Mouse (Mus musculus): ENCODE data around the gene Gm21985. TPM values are rescaled to one million over a fixed set of nuclear protein-coding genes. Genes with fewer than 3 reads are reported as not detected.

Gene Gm21985
- polyA plus RNA-seq, 1 experiment from 2014 or later, result not detected

DNA sequence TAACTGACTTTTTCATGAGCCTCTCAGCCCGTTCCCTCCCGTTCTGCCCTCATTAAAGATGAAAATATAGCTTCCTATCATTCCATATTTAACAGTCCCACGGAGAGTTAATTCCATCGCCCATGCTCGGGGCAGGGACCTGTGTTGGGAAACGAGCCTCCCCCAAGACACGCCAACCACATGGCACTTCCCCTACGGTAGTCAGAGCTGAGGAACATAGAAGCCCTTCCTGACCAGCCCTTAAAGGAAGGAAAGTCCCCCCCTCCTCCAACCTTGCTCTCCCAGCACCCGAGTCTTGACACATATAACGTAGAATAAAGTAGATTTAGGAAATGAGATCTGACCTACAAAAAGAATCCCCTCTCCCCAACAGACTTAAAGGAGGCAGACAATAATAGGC lies 18.8 kb upstream of the Gm21985 start:
- H3K27me3 ChIP-seq (replicated peaks; ENCODE audit: insufficient read depth, low read length), result no peaks in the 10 kb centered on the region
- H3K9me3 ChIP-seq (ENCODE audit: low read length), result no peaks in the 10 kb centered on the region
- no peak overlapping the region for H3K9ac ChIP-seq (replicated peaks; ENCODE audit: low read depth)
- DNase-seq (ENCODE audit: low spot score), result no peak
- H3K4me3 ChIP-seq (ENCODE audit: low read depth, low read length), result no peak overlapping the region
- H3K27ac ChIP-seq (ENCODE audit: low read length), result no peak overlapping the region
- no peaks in the 10 kb centered on the region for H3K36me3 ChIP-seq (ENCODE audit: insufficient read depth, low read length)
- TF ChIP-seq CTCF (IDR thresholded peaks at IDR 0.05), result no peak
- no peak for TF ChIP-seq EP300 (IDR thresholded peaks at IDR 0.05)
- no peak overlapping the region for H3K4me2 ChIP-seq (replicated peaks; ENCODE audit: low read depth, low read length)
- ATAC-seq, result no peak
- H3K4me1 ChIP-seq (ENCODE audit: insufficient read depth, low read depth, low read length), result no peaks in the 10 kb centered on the region
- 72% methylated on average over 10 of the region's 10 CpGs for WGBS

DNA sequence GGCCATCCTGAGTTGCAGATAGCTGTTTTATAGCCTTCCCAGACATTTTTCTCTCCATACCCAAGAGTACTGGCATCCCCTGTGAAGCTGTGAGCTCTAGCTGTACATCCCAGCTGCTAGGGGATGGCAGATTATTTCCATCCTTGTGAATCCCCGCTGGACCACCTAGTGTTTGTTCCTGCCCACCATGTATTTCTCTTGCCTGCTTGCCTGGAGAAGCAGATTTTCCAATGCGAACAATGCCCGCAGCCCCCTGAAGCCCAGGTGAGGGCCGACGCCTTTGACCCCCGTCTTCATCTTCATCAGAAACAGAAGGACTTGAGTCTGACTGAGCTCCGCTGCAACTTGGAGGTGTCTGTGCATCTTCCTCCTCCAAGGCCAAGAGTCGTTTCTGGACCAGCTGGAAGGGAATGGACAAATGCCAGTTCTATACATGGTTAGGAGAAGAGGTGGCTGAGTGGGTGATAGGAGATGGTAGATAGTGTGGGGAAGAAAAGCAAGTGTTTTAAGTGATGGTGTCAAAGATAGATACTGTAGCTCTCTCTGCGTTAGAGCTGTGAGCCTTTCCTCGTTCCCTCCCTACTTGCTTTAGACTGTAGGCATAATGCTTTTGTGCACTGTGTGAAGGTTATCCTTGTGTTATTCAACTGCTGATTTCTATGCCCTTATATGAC lies 16.2 kb upstream of the Gm21985 start:
- TF ChIP-seq CTCF (IDR thresholded peaks at IDR 0.05) (no peak), EP300 (IDR thresholded peaks at IDR 0.05) (no peak)
- Histone ChIP-seq H3K36me3 (ENCODE audit: insufficient read depth, low read length) (no peaks in the 10 kb centered on the region), H3K27me3 (replicated peaks; ENCODE audit: insufficient read depth, low read length) (no peaks in the 10 kb centered on the region), H3K4me2 (replicated peaks; ENCODE audit: low read depth, low read length) (no peak overlapping the region), H3K4me1 (ENCODE audit: insufficient read depth, low read depth, low read length) (no peaks in the 10 kb centered on the region), H3K9me3 (ENCODE audit: low read length) (no peaks in the 10 kb centered on the region), H3K4me3 (ENCODE audit: low read depth, low read length) (no peak overlapping the region), H3K9ac (replicated peaks; ENCODE audit: low read depth) (no peak overlapping the region), H3K27ac (ENCODE audit: low read length) (no peak overlapping the region)
- no peak for DNase-seq (ENCODE audit: low spot score)
- WGBS, result 88% methylated on average over 10 of the region's 10 CpGs
- ATAC-seq, result no peak

DNA sequence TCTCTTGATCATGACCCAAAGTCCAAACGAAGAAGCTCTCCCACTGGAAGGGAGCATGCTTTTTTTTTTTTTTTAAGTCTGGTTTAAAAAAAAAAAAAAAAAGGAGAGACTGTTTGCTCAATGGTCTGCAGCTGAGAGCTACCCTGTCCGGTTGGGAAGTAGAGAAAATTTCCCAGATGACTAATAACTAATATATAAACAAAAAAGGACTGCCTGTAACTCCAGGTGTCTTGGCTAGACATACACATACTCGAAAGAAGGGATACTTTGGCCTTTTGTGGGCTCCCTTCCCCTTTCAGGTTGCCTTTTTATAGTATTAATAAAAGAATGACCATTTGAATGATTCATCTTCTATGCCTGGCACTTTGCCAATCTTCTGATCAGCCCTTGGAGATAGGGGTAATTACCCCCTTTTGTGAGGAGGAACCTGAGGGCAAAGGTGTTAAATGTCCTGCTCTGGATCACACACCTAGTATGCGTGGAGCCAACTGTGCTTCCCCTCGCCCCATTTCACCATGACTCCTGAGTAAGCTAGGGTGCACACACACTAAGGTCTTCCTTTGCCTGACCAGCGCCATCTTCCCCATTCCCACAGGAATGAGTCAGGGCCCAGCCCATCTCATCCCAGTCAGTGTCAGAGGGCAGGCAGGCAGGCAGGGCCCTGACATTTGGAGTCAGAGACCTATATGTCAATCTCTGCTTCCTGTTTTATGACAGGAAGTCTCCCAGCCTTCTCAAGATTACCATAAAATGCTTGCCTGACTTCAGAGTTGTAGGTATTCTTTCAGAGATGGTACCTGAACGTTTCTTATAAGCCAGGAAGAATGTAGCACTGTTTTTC lies 11.2 kb upstream of the Gm21985 start:
- H3K9me3 ChIP-seq (ENCODE audit: low read length), result no peaks in the 10 kb centered on the region
- ATAC-seq (no peak), DNase-seq (ENCODE audit: low spot score) (no peak)
- no peak overlapping the region for H3K9ac ChIP-seq (replicated peaks; ENCODE audit: low read depth)
- no peak overlapping the region for H3K4me3 ChIP-seq (ENCODE audit: low read depth, low read length)
- TF ChIP-seq CTCF (IDR thresholded peaks at IDR 0.05) (no peak), EP300 (IDR thresholded peaks at IDR 0.05) (no peak)
- 52% methylated on average over 7 of the region's 7 CpGs for WGBS
- H3K36me3 ChIP-seq (ENCODE audit: insufficient read depth, low read length), result no peaks in the 10 kb centered on the region
- no peak overlapping the region for H3K27ac ChIP-seq (ENCODE audit: low read length)
- no peaks in the 10 kb centered on the region for H3K4me1 ChIP-seq (ENCODE audit: insufficient read depth, low read depth, low read length)
- no peaks in the 10 kb centered on the region for H3K27me3 ChIP-seq (replicated peaks; ENCODE audit: insufficient read depth, low read length)
- no peak overlapping the region for H3K4me2 ChIP-seq (replicated peaks; ENCODE audit: low read depth, low read length)

DNA sequence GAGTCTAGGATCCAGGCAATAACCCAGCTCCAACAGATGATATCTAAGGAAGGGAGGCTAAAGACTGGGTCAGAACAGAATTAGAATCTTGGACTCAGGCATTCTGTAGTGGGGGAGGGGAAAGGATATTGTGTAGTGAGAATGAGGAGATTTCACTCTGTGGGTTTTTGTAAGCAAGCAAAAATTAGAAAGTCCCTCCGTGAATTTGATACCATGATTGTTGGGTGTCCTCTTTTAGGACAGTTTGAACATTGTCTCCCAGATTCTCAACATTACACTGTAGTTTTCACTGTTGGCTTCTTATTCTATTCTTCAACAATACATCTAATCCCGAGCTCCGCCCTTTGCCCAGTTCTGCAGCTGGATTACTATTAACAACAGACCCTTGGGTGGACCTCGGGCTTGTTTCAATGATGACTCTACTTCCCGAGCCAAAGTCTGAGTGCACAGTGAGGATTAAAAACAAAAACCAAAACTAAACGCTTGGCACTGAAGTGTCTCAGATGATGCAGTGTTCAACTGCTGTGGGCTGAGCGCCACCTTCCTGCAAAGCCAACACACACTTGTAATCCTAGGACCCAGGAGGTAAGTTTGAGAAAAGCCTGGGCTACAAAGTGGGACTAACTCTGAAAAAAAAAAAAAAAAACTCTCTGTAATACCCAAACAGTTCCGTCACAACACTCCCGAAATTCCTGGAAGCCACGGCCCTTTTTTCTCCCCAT lies 6.7 kb upstream of the Gm21985 start, which contains the start of gene Nutm1:
Nutm1 (minus strand) TSS at position 51 of the 722 bp plus-strand sequence.
- H3K4me3 ChIP-seq (ENCODE audit: low read depth, low read length), result no peak within 1 kb of the TSS
- WGBS, result 63% methylated on average over 10 of the region's 10 CpGs
- no peak for ATAC-seq
- TF ChIP-seq EP300 (IDR thresholded peaks at IDR 0.05) (no peak), CTCF (IDR thresholded peaks at IDR 0.05) (peak; percentile 54)
- DNase-seq (ENCODE audit: low spot score), result no peak
- no peak within 1 kb of the TSS for H3K27ac ChIP-seq (ENCODE audit: low read length)
- no peaks in the 10 kb centered on the region for H3K27me3 ChIP-seq (replicated peaks; ENCODE audit: insufficient read depth, low read length)
- H3K4me1 ChIP-seq (ENCODE audit: insufficient read depth, low read depth, low read length), result peaks cover 5% of the 10 kb centered on the region; the same call in 1 of the 2 replicates
- no peak within 1 kb of the TSS for H3K9ac ChIP-seq (replicated peaks; ENCODE audit: low read depth)
- no peaks in the 10 kb centered on the region for H3K9me3 ChIP-seq (ENCODE audit: low read length)
- H3K36me3 ChIP-seq (ENCODE audit: insufficient read depth, low read length), result no peaks in the 10 kb centered on the region
- H3K4me2 ChIP-seq (replicated peaks; ENCODE audit: low read depth, low read length), result no peak within 1 kb of the TSS

DNA sequence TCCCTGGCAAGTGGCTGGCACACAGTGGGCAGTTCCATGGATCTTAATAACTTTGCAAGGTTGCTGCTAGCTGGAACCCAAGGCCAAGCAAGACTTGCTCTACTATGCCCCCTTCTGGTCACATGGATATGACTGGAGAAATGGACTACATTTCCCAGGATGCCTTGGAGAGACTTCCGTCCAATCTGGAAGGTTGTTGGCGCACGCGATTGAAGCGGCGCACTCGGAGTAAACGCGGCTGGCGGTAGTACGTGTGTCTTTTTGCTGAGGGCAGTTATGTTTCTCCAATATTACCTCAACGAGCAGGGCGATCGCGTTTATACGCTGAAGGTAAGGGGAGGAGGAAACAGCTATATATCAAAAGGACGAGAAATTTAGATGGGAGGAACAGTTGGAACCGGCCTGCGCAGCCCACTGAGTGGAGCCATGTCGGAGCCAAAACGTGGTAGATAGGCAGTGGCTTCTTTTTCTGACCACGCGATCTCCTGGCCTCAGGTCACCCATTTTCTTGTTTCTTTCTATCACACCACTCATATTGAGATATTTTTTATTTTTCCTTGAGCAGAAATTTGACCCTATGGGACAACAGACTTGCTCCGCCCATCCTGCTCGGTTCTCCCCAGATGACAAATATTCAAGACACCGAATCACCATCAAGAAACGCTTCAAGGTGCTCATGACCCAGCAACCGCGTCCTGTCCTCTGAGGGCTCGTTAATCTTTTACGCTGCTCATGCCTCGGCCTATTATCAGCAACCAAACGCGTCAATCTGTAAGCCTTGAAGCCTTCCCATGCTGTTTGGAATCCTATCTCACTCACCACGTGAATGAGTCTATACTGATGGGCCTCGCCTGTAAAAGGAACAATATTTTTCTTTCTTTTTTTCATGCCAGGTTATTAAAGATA lies 4.1 kb upstream of the Gm21985 start, which contains the start of gene Nop10:
Nop10 (plus strand) TSS at position 179 of the 906 bp plus-strand sequence.
- Histone ChIP-seq H3K36me3 (ENCODE audit: insufficient read depth, low read length) (no peaks in the 10 kb centered on the region), H3K27ac (ENCODE audit: low read length) (peak within 1 kb of the TSS; percentile 43; the same call in 1 of the 2 replicates), H3K4me2 (replicated peaks; ENCODE audit: low read depth, low read length) (peak within 1 kb of the TSS; percentile 63), H3K9ac (replicated peaks; ENCODE audit: low read depth) (peak within 1 kb of the TSS; percentile 37; the same call in 1 of the 2 replicates), H3K9me3 (ENCODE audit: low read length) (no peaks in the 10 kb centered on the region), H3K4me1 (ENCODE audit: insufficient read depth, low read depth, low read length) (peaks cover 5% of the 10 kb centered on the region; the same call in 1 of the 2 replicates), H3K4me3 (ENCODE audit: low read depth, low read length) (peak within 1 kb of the TSS; percentile 56), H3K27me3 (replicated peaks; ENCODE audit: insufficient read depth, low read length) (no peaks in the 10 kb centered on the region)
- DNase-seq (ENCODE audit: low spot score) (peak; percentile 94), ATAC-seq (peak; percentile 55)
- WGBS, result under 1% methylated on average over 36 of the region's 36 CpGs
- no peak for TF ChIP-seq EP300 (IDR thresholded peaks at IDR 0.05)
- TF ChIP-seq CTCF (IDR thresholded peaks at IDR 0.05), result peak; percentile 93
